8 mouse cellular contexts compared by ENCODE assay signal in the genomic region with DNA sequence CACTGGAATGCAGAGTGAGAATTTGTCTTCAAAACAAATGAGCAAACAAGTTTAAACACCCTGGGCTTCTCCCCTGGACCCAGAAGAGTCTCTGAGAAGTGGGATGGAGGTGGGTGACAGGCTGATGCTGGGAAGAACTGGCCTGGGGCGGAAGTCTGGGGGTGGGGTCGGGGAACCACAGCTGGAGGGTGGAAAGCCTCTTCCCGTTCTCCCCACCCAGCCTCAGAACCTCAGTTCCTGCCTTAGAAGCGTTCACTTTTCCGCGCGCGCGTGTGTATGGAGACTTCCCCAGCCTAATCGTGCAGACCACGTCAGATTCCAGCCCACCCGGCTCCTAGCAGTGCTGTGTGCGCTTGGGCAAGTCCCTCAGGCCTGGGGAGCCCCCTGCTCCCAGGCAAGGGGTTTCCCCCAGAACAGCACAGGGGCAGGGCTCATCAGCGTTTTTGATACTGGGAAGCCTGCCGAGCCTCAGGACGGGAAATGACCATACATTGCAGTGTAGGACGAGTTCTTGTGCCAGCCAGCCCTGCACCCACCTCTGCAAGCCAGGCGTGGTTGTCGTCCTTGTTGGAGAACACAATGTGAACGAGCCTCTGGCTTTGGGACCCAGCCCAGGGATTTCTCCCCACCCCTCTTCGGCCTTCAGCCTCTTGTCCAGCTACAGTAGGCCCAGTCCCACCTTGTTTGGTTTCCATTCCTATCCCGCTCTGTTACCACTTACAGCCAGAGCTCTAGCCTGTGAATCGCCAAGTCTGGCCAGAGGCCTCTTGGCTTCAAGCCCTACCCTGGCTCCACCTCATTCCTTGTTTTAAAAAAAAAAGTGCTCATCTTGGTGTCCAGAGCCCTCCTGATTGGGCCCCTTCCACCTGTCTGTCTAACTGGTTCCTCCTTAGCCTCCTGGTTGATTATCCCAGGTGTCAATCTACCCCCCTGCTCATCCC. TPM values are rescaled to one million over a fixed set of nuclear protein-coding genes. Genes with fewer than 3 reads are reported as not detected.
DNase-seq lines count a peak whose midpoint lies in the region.

No protein-coding gene starts in this region.

- peak overlapping the region; percentile 88 for H3K4me3 ChIP-seq in forebrain, embryonic 10.5 days
- peak overlapping the region; percentile 30 for H3K4me3 ChIP-seq in macrophage (ENCODE audit: inconsistent target)

- intact Hi-C loops in heart, postnatal 10 days (cut with DNase I) = no loop called here

- peak; percentile 52 to 56 for DNase-seq in CD8-positive naive resting alpha-beta T cell, adult 2 months (ENCODE audit: low read depth in 2 of 2, low spot score in 2 of 2)
- DNase-seq in adrenal gland, adult 8-10 months = peak; percentile 53
- DNase-seq in forebrain, embryonic 10.5 days (ENCODE audit: extremely low spot score, low spot score) = peak; percentile 52
- peak; percentile 82 to 83 for DNase-seq in heart, postnatal 10 days
- DNase-seq in kidney, postnatal 36 days = peak; percentile 60 to 78
- DNase-seq in right cerebral cortex, postnatal 14 days = peak; percentile 51
- no peak for DNase-seq in yolk sac, embryonic 10.5 days (ENCODE audit: low spot score)

- H3K4me1 ChIP-seq in forebrain, embryonic 10.5 days = peaks cover 57% of the 10 kb centered on the region

- H3K9me3 ChIP-seq in forebrain, embryonic 10.5 days = no peaks in the 10 kb centered on the region

- H3K27ac ChIP-seq in forebrain, embryonic 10.5 days = peak overlapping the region; percentile 98
- H3K27ac ChIP-seq in macrophage = peak overlapping the region; percentile 94

- H3K79me2 ChIP-seq in macrophage (ENCODE audit: inconsistent target) = peaks cover 42% of the 10 kb centered on the region

- peaks cover 12% of the 10 kb centered on the region for H3K36me3 ChIP-seq in forebrain, embryonic 10.5 days (replicated peaks)
- H3K36me3 ChIP-seq in macrophage (ENCODE audit: inconsistent target) = no peaks in the 10 kb centered on the region

- no peaks in the 10 kb centered on the region for H3K27me3 ChIP-seq in forebrain, embryonic 10.5 days (ENCODE audit: poor library complexity, severe bottlenecking)

- 21% methylated on average over 23 of the region's 23 CpGs for WGBS in forebrain, embryonic 10.5 days
- 6% methylated on average over 22 of the region's 23 CpGs for WGBS in macrophage (ENCODE audit: missing documents)

RNA-seq across cellular contexts. Expression of gene Gramd1a, which starts 4.1 kb away (rescaled TPM):
- 10 to 100 TPM; 37.7 to 65.1 (median 55.4) TPM for total RNA-seq in adrenal gland, adult 8-10 months (2022)
- polyA plus RNA-seq in forebrain, embryonic 10.5 days (2016; fragmentation: Nextera tagmentation; extraction: Ambion mirVana) = 74.5 and 79.7 TPM in 2 replicates
- total RNA-seq in heart, postnatal 10 days (2021) = 10 to 100 TPM; 25.6 to 31.4 TPM
- 1,000 to 10,000 TPM in 5 of 26 experiments, 100 to 1,000 TPM in 21; 184 to 1,471 (median 493) TPM for total RNA-seq in macrophage (2018; cell fraction: chromatin; rRNA removed)
- 100 to 1,000 TPM in 2 of 26 experiments, 10 to 100 TPM in 24; 31.0 to 140 (median 69.6) TPM for total RNA-seq in macrophage (2018; cell fraction: cytosol; rRNA removed)
- 1,000 to 10,000 TPM in 2 of 26 experiments, 100 to 1,000 TPM in 24; 160 to 1,941 (median 340) TPM for total RNA-seq in macrophage (2018; cell fraction: nucleus; rRNA removed)
- polyA plus RNA-seq in macrophage (2018) = 30.4 to 56.1 TPM (median 32.6 TPM) in 3 replicates

RNA-seq across cellular contexts. Expression of gene Scn1b, which starts 24.8 kb away (rescaled TPM):
- 10 to 100 TPM; 14.2 to 27.2 (median 18.9) TPM for total RNA-seq in adrenal gland, adult 8-10 months (2022)
- 0.25 and 0.55 TPM in 2 replicates for polyA plus RNA-seq in forebrain, embryonic 10.5 days (2016; fragmentation: Nextera tagmentation; extraction: Ambion mirVana)
- 10 to 100 TPM; 13.2 to 13.9 TPM for total RNA-seq in heart, postnatal 10 days (2021)
- 10 to 100 TPM in 16 of 26 experiments, 1 to 10 TPM in 10; 3.8 to 40.1 (median 13.3) TPM for total RNA-seq in macrophage (2018; cell fraction: chromatin; rRNA removed)
- total RNA-seq in macrophage (2018; cell fraction: cytosol; rRNA removed) = 10 to 100 TPM; 11.2 to 43.3 (median 21.3) TPM
- total RNA-seq in macrophage (2018; cell fraction: nucleus; rRNA removed) = 10 to 100 TPM in 22 of 26 experiments, 1 to 10 TPM in 4; 6.4 to 32.8 (median 17.6) TPM
- 6.4 to 26.6 TPM (median 13.9 TPM) in 3 replicates for polyA plus RNA-seq in macrophage (2018)

RNA-seq across cellular contexts. Expression of gene Hpn, which starts 36.5 kb away (rescaled TPM):
- 1 to 10 TPM in 3 of 4 experiments, under 1 TPM in 1; 0.26 to 1.5 (median 1.2) TPM for total RNA-seq in adrenal gland, adult 8-10 months (2022)
- polyA plus RNA-seq in forebrain, embryonic 10.5 days (2016; fragmentation: Nextera tagmentation; extraction: Ambion mirVana) = 1.4 and 1.9 TPM in 2 replicates
- 1 to 10 TPM; 2.5 to 3.0 TPM for total RNA-seq in heart, postnatal 10 days (2021)
- 100 to 1,000 TPM in 1 of 26 experiments, 10 to 100 TPM in 24, 1 to 10 TPM in 1; 6.5 to 121 (median 42.3) TPM for total RNA-seq in macrophage (2018; cell fraction: chromatin; rRNA removed)
- 1 to 10 TPM in 21 of 26 experiments, under 1 TPM in 5; 0.81 to 5.6 (median 1.9) TPM for total RNA-seq in macrophage (2018; cell fraction: cytosol; rRNA removed)
- total RNA-seq in macrophage (2018; cell fraction: nucleus; rRNA removed) = 10 to 100 TPM in 23 of 26 experiments, 1 to 10 TPM in 3; 6.4 to 54.8 (median 25.3) TPM
- 0.36 to 5.0 TPM (median 0.59 TPM) in 3 replicates for polyA plus RNA-seq in macrophage (2018)
